Mouse (Mus musculus): ENCODE results near the gene S100a14. TPM values are rescaled to one million over a fixed set of nuclear protein-coding genes. Genes with fewer than 3 reads are reported as not detected.

S100a14 gene
- polyA plus RNA-seq, 1 experiment from 2014 or later = not detected

- H3K27me3 ChIP-seq (ENCODE audit: control insufficient read depth, insufficient read depth, low read depth, low read length) = no peaks in the 10 kb centered on the region
- H3K4me2 ChIP-seq (ENCODE audit: low read depth, low read length) = no peak overlapping the region
- WGBS (ENCODE audit: insufficient replicate concordance) = 83% methylated on average over 5 of the region's 5 CpGs
- no peak overlapping the region for H3K4me3 ChIP-seq (ENCODE audit: low read depth, low read length)
- H3K9ac ChIP-seq (ENCODE audit: low read depth, low read length) = no peak overlapping the region
- H3K4me1 ChIP-seq (ENCODE audit: control insufficient read depth, low read depth, low read length) = peaks cover 14% of the 10 kb centered on the region
- peaks cover 66% of the 10 kb centered on the region for H3K36me3 ChIP-seq (ENCODE audit: control insufficient read depth, insufficient read depth)
- no peak for ATAC-seq (ENCODE audit: low read depth)
- H3K27ac ChIP-seq (ENCODE audit: low read length) = no peak overlapping the region
- no peaks in the 10 kb centered on the region for H3K9me3 ChIP-seq (replicated peaks; ENCODE audit: control insufficient read depth, low read length)
Observed at GRCm38 (mm10) chr3:90505216-90505615, 21.4 kb upstream of the S100a14 start.

- Histone ChIP-seq H3K27me3 (ENCODE audit: control insufficient read depth, insufficient read depth, low read depth, low read length) (no peaks in the 10 kb centered on the region), H3K9me3 (replicated peaks; ENCODE audit: control insufficient read depth, low read length) (no peaks in the 10 kb centered on the region), H3K4me3 (ENCODE audit: low read depth, low read length) (no peak overlapping the region), H3K4me1 (ENCODE audit: control insufficient read depth, low read depth, low read length) (peaks cover 14% of the 10 kb centered on the region), H3K27ac (ENCODE audit: low read length) (no peak overlapping the region), H3K36me3 (ENCODE audit: control insufficient read depth, insufficient read depth) (peaks cover 59% of the 10 kb centered on the region), H3K9ac (ENCODE audit: low read depth, low read length) (no peak overlapping the region), H3K4me2 (ENCODE audit: low read depth, low read length) (no peak overlapping the region)
- ATAC-seq (ENCODE audit: low read depth) = no peak
- WGBS (ENCODE audit: insufficient replicate concordance) = 82% methylated on average over 3 of the region's 3 CpGs
Observed at GRCm38 (mm10) chr3:90506362-90506761, 20.3 kb upstream of the S100a14 start.

GRCm38 (mm10) chr3:90508287-90508949 is 18.2 kb upstream of the S100a14 start:
- peak overlapping the region; percentile 79 for H3K4me2 ChIP-seq (ENCODE audit: low read depth, low read length)
- peaks cover 14% of the 10 kb centered on the region for H3K4me1 ChIP-seq (ENCODE audit: control insufficient read depth, low read depth, low read length)
- peak overlapping the region; percentile 92 for H3K27ac ChIP-seq (ENCODE audit: low read length)
- peaks cover 39% of the 10 kb centered on the region for H3K36me3 ChIP-seq (ENCODE audit: control insufficient read depth, insufficient read depth)
- no peaks in the 10 kb centered on the region for H3K9me3 ChIP-seq (replicated peaks; ENCODE audit: control insufficient read depth, low read length)
- H3K27me3 ChIP-seq (ENCODE audit: control insufficient read depth, insufficient read depth, low read depth, low read length) = no peaks in the 10 kb centered on the region
- ATAC-seq (ENCODE audit: low read depth) = no peak
- under 1% methylated on average over 20 of the region's 20 CpGs for WGBS (ENCODE audit: insufficient replicate concordance)
- H3K4me3 ChIP-seq (ENCODE audit: low read depth, low read length) = peak overlapping the region; percentile 96
- H3K9ac ChIP-seq (ENCODE audit: low read depth, low read length) = peak overlapping the region; percentile 97

- Histone ChIP-seq H3K27me3 (ENCODE audit: control insufficient read depth, insufficient read depth, low read depth, low read length) (no peaks in the 10 kb centered on the region), H3K27ac (ENCODE audit: low read length) (peak within 1 kb of the TSS; percentile 92), H3K4me2 (ENCODE audit: low read depth, low read length) (peak within 1 kb of the TSS; percentile 79), H3K4me1 (ENCODE audit: control insufficient read depth, low read depth, low read length) (peaks cover 21% of the 10 kb centered on the region), H3K9me3 (replicated peaks; ENCODE audit: control insufficient read depth, low read length) (no peaks in the 10 kb centered on the region), H3K36me3 (ENCODE audit: control insufficient read depth, insufficient read depth) (peaks cover 33% of the 10 kb centered on the region), H3K4me3 (ENCODE audit: low read depth, low read length) (peak within 1 kb of the TSS; percentile 96), H3K9ac (ENCODE audit: low read depth, low read length) (peak within 1 kb of the TSS; percentile 97)
- under 1% methylated on average over 62 of the region's 66 CpGs for WGBS (ENCODE audit: insufficient replicate concordance)
- ATAC-seq (ENCODE audit: low read depth) = peak; percentile 92
Observed at GRCm38 (mm10) chr3:90508950-90509746, 17.5 kb upstream of the S100a14 start, which contains the start of gene Chtop. Gene Chtop (minus strand): TSS chr3:90509498.

GRCm38 (mm10) chr3:90509747-90510123 is 16.9 kb upstream of the S100a14 start:
- peaks cover 26% of the 10 kb centered on the region for H3K4me1 ChIP-seq (ENCODE audit: control insufficient read depth, low read depth, low read length)
- ATAC-seq (ENCODE audit: low read depth) = no peak
- H3K4me3 ChIP-seq (ENCODE audit: low read depth, low read length) = peak overlapping the region; percentile 96
- peak overlapping the region; percentile 79 for H3K27ac ChIP-seq (ENCODE audit: low read length)
- H3K27me3 ChIP-seq (ENCODE audit: control insufficient read depth, insufficient read depth, low read depth, low read length) = no peaks in the 10 kb centered on the region
- peak overlapping the region; percentile 53 for H3K4me2 ChIP-seq (ENCODE audit: low read depth, low read length)
- no peaks in the 10 kb centered on the region for H3K9me3 ChIP-seq (replicated peaks; ENCODE audit: control insufficient read depth, low read length)
- H3K36me3 ChIP-seq (ENCODE audit: control insufficient read depth, insufficient read depth) = peaks cover 28% of the 10 kb centered on the region
- WGBS (ENCODE audit: insufficient replicate concordance) = 13% methylated on average over 2 of the region's 2 CpGs
- no peak overlapping the region for H3K9ac ChIP-seq (ENCODE audit: low read depth, low read length)

GRCm38 (mm10) chr3:90512276-90512675 is 14.4 kb upstream of the S100a14 start:
- no peak for ATAC-seq (ENCODE audit: low read depth)
- peaks cover 37% of the 10 kb centered on the region for H3K4me1 ChIP-seq (ENCODE audit: control insufficient read depth, low read depth, low read length)
- WGBS (ENCODE audit: insufficient replicate concordance) = 70% methylated on average over 5 of the region's 5 CpGs
- no peaks in the 10 kb centered on the region for H3K9me3 ChIP-seq (replicated peaks; ENCODE audit: control insufficient read depth, low read length)
- no peak overlapping the region for H3K27ac ChIP-seq (ENCODE audit: low read length)
- H3K36me3 ChIP-seq (ENCODE audit: control insufficient read depth, insufficient read depth) = peaks cover 5% of the 10 kb centered on the region
- no peak overlapping the region for H3K4me3 ChIP-seq (ENCODE audit: low read depth, low read length)
- no peak overlapping the region for H3K4me2 ChIP-seq (ENCODE audit: low read depth, low read length)
- no peak overlapping the region for H3K9ac ChIP-seq (ENCODE audit: low read depth, low read length)
- no peaks in the 10 kb centered on the region for H3K27me3 ChIP-seq (ENCODE audit: control insufficient read depth, insufficient read depth, low read depth, low read length)

GRCm38 (mm10) chr3:90512948-90513642 is 13.6 kb upstream of the S100a14 start:
- H3K27ac ChIP-seq (ENCODE audit: low read length) = no peak overlapping the region
- no peak for ATAC-seq (ENCODE audit: low read depth)

GRCm38 (mm10) chr3:90513796-90514590 is 12.7 kb upstream of the S100a14 start, which contains the start of the genes S100a1 and S100a13:
Gene S100a1 (minus strand): TSS chr3:90514392.
Gene S100a13 (plus strand): TSS chr3:90514435.
- no peaks in the 10 kb centered on the region for H3K27me3 ChIP-seq (ENCODE audit: control insufficient read depth, insufficient read depth, low read depth, low read length)
- 3% methylated on average over 25 of the region's 25 CpGs for WGBS (ENCODE audit: insufficient replicate concordance)
- H3K4me1 ChIP-seq (ENCODE audit: control insufficient read depth, low read depth, low read length) = peaks cover 27% of the 10 kb centered on the region
- H3K27ac ChIP-seq (ENCODE audit: low read length) = peak within 1 kb of the TSS; percentile 32
- peak; percentile 37 for ATAC-seq (ENCODE audit: low read depth)
- H3K9ac ChIP-seq (ENCODE audit: low read depth, low read length) = peak within 1 kb of the TSS; percentile 64
- peak within 1 kb of the TSS; percentile 64 for H3K4me3 ChIP-seq (ENCODE audit: low read depth, low read length)
- no peaks in the 10 kb centered on the region for H3K9me3 ChIP-seq (replicated peaks; ENCODE audit: control insufficient read depth, low read length)
- H3K4me2 ChIP-seq (ENCODE audit: low read depth, low read length) = peak within 1 kb of the TSS; percentile 98
- no peaks in the 10 kb centered on the region for H3K36me3 ChIP-seq (ENCODE audit: control insufficient read depth, insufficient read depth)

More at GRCm38 (mm10) chr3:90512948-90513642, 13.6 kb upstream of the S100a14 start:
- H3K4me3 ChIP-seq (ENCODE audit: low read depth, low read length) = no peak overlapping the region
- WGBS (ENCODE audit: insufficient replicate concordance) = 66% methylated on average over 9 of the region's 9 CpGs
- peak overlapping the region; percentile 64; the same call in 1 of the 2 replicates for H3K9ac ChIP-seq (ENCODE audit: low read depth, low read length)
- H3K9me3 ChIP-seq (replicated peaks; ENCODE audit: control insufficient read depth, low read length) = no peaks in the 10 kb centered on the region
- no peaks in the 10 kb centered on the region for H3K36me3 ChIP-seq (ENCODE audit: control insufficient read depth, insufficient read depth)
- H3K4me2 ChIP-seq (ENCODE audit: low read depth, low read length) = no peak overlapping the region; the same call in 1 of the 2 replicates
- H3K27me3 ChIP-seq (ENCODE audit: control insufficient read depth, insufficient read depth, low read depth, low read length) = no peaks in the 10 kb centered on the region
- H3K4me1 ChIP-seq (ENCODE audit: control insufficient read depth, low read depth, low read length) = peaks cover 29% of the 10 kb centered on the region
